Mouse (Mus musculus) midbrain, embryonic 10.5 days (tissue): ENCODE results near the gene Gm17622. TPM values are rescaled to one million over a fixed set of nuclear protein-coding genes. Genes with fewer than 3 reads are reported as not detected.

Experiments used
- DNase-seq: peaks from one replicate; pipeline ENCODE4 v3.0.0-alpha.2; 2017; ENCODE audit warnings: low spot score
- H3K27ac ChIP-seq: fragments of 300-500 bp; sonication (generic); replicated peaks from 2 replicates; pipeline ENCODE4 v1.5.1; 2016; ENCODE audit warnings: mild to moderate bottlenecking
- H3K27me3 ChIP-seq: fragments of 300-500 bp; sonication (generic); 2 replicates; pipeline ENCODE4 v1.6.1; 2016; ENCODE audit warnings: low read depth, mild to moderate bottlenecking; ENCODE audit not compliant: poor library complexity, severe bottlenecking
- H3K36me3 ChIP-seq: fragments of 300-500 bp; sonication (generic); 2 replicates; pipeline ENCODE4 v1.6.1; 2016; ENCODE audit warnings: mild to moderate bottlenecking, moderate library complexity
- H3K4me1 ChIP-seq: fragments of 300-500 bp; sonication (generic); 2 replicates; pipeline ENCODE4 v1.6.1; 2016
- H3K4me3 ChIP-seq: fragments of 300-500 bp; sonication (generic); 2 replicates; pipeline ENCODE4 v1.5.1; 2016; ENCODE audit warnings: mild to moderate bottlenecking, moderate library complexity
- H3K9me3 ChIP-seq: fragments of 300-500 bp; sonication (generic); replicated peaks from 2 replicates; pipeline ENCODE4 v1.6.1; 2016; ENCODE audit warnings: mild to moderate bottlenecking
- WGBS: fragments of 180-500 bp; shearing (Covaris S2); methylation state at CpG from one replicate; pipeline ENCODE4 v1.1.7; 2016; 5-methylcytosine and 5-hydroxymethylcytosine counted together
- polyA plus RNA-seq: library from polyadenylated mRNA; unstranded; fragments of >200 nt; fragmentation: Nextera tagmentation; extraction: Ambion mirVana; gene quantifications from 2 replicates; pipeline ENCODE4 v1.2.1, GENCODE M21; 2016

Gm17622 gene
- polyA plus RNA-seq, 1 experiment from 2014 or later: not detected

DNA sequence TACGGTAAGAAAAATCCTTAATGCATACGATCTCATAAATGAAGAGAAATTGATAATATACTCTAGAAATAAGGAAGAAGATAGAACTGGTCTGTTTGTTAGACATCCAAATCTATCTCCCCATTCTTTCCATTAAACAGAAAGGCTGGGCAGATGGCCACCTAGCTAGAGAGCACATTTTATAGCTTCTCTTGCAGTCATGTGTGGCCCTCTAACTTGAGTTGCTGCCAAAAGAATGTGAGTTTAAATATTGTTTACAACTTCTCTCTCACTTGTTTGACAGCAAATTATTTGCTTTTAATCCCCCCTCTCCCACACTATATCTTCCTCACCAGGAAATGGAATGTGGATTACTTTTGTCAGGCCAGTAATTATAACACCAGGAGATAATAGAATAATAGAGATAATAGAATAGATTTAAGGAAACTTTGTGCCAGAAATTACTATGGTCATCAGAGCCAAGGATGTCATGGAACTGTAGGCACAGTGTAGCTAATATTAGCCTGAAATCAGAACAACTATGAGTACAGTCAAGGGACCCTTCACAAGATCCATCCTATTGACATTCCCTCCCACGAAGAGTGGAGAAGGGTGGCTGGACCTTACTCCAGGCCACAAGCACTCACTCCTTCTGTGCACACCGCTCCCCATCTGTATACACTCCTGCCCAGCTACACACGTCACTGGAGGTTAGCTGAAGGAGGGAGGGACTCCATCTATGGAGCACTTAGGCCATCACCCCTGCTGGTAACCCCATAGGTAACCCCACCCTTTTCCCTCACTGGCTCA lies 23.8 kb downstream of the Gm17622 start:
- H3K4me1 ChIP-seq: no peaks in the 10 kb centered on the region
- DNase-seq: no peak
- H3K27ac ChIP-seq: no peak overlapping the region
- H3K27me3 ChIP-seq: no peaks in the 10 kb centered on the region
- H3K36me3 ChIP-seq: 0 out of 2 replicates have a peak, but pooled peaks cover 9% of the 10 kb centered on the region
- no peak overlapping the region for H3K4me3 ChIP-seq
- WGBS: 85% methylated on average over 5 of the region's 5 CpGs
- no peaks in the 10 kb centered on the region for H3K9me3 ChIP-seq

GRCm38 (mm10) chr13:96516249-96516648 lies 25.7 kb downstream of the Gm17622 start:
- no peak overlapping the region for H3K27ac ChIP-seq
- H3K4me3 ChIP-seq: no peak overlapping the region
- 0 out of 2 replicates have a peak, but pooled peaks cover 9% of the 10 kb centered on the region for H3K36me3 ChIP-seq
- no peaks in the 10 kb centered on the region for H3K4me1 ChIP-seq
- no peak for DNase-seq
- 97% methylated on average over 9 of the region's 9 CpGs for WGBS
- H3K9me3 ChIP-seq: no peaks in the 10 kb centered on the region
- H3K27me3 ChIP-seq: no peaks in the 10 kb centered on the region

DNA sequence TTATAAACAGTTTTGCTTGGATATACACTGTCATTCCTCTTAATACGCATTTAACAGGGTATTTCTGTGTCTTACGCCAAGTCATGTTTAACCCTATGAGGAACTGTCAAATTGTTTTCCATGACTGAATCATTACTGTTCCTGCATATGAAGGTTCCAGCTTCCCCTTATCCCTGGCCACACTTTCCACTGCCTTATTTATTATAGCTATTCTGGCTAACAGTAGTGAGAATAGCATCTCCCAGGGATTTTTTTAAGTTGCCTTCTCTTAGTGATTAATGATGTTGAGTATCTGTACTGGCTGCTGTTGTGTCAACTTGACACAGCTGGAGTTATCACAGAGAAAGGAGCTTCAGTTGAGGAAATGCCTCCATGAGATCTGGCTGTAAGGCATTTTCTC lies 26.8 kb downstream of the Gm17622 start:
- WGBS: 98% methylated on average over 2 of the region's 2 CpGs
- no peaks in the 10 kb centered on the region for H3K4me1 ChIP-seq
- no peak for DNase-seq
- H3K27ac ChIP-seq: no peak overlapping the region
- H3K4me3 ChIP-seq: no peak overlapping the region
- H3K9me3 ChIP-seq: no peaks in the 10 kb centered on the region
- no peaks in the 10 kb centered on the region for H3K27me3 ChIP-seq
- 0 out of 2 replicates have a peak, but pooled peaks cover 9% of the 10 kb centered on the region for H3K36me3 ChIP-seq

- Histone ChIP-seq H3K36me3 (0 out of 2 replicates have a peak, but pooled peaks cover 2% of the 10 kb centered on the region), H3K27me3 (no peaks in the 10 kb centered on the region), H3K4me1 (no peaks in the 10 kb centered on the region), H3K4me3 (no peak overlapping the region), H3K9me3 (no peaks in the 10 kb centered on the region), H3K27ac (no peak overlapping the region)
- 91% methylated on average over 3 of the region's 3 CpGs for WGBS
- DNase-seq: no peak
These were observed 30.8 kb downstream of the Gm17622 start for GRCm38 (mm10) chr13:96521294-96521693.

DNA sequence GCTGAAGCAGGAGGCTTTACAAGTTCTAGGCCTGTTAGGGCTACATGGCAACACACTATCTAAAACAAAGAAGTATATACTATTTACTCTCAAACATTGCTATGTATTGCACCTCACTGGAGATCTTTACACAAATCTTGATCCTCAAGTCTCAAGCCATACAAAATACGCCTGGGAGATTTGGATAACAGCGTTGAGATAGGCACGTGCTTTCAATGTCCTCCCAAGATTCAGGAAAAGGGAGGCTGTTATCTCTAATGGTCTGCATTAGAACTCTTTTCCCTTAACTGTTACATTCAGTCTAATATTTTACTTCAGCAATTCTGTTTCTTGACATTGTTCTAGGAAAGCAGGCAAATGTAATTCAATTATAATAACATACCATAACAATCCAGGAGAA lies 36.5 kb downstream of the Gm17622 start:
- no peak overlapping the region for H3K4me3 ChIP-seq
- no peak for DNase-seq
- H3K4me1 ChIP-seq: no peaks in the 10 kb centered on the region
- 97% methylated on average over 3 of the region's 3 CpGs for WGBS
- H3K27ac ChIP-seq: no peak overlapping the region
- H3K9me3 ChIP-seq: no peaks in the 10 kb centered on the region
- peaks cover 9% of the 10 kb centered on the region for H3K36me3 ChIP-seq
- H3K27me3 ChIP-seq: no peaks in the 10 kb centered on the region

GRCm38 (mm10) chr13:96527856-96528255 lies 37.3 kb downstream of the Gm17622 start:
- DNase-seq: no peak
- H3K4me1 ChIP-seq: peaks cover 3% of the 10 kb centered on the region; the same call in 1 of the 2 replicates
- H3K36me3 ChIP-seq: peaks cover 9% of the 10 kb centered on the region
- WGBS: 91% methylated on average over 11 of the region's 11 CpGs
- no peaks in the 10 kb centered on the region for H3K9me3 ChIP-seq
- H3K27ac ChIP-seq: no peak overlapping the region
- no peak overlapping the region for H3K4me3 ChIP-seq
- no peaks in the 10 kb centered on the region for H3K27me3 ChIP-seq

DNA sequence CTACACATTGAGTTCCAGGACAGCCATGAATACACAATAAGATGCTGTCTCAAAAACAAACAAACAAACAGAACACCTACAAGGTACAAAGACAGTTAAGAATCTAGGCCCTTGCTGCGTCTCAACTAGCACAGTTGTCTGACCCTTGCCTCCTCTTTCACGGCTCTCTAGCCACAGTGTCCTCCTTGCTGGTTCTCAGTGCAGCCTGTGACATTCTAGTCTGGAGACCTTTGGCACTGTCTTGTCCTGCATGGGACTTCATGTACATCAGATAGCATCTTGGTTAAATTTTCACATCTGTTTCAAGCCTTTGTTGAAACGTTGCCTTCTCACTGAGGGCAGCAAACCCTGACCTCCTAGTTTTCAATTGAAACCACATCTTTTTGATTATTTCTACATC lies 38.2 kb downstream of the Gm17622 start:
- no peak overlapping the region for H3K4me3 ChIP-seq
- no peak overlapping the region for H3K27ac ChIP-seq
- no peaks in the 10 kb centered on the region for H3K27me3 ChIP-seq
- H3K4me1 ChIP-seq: peaks cover 12% of the 10 kb centered on the region
- H3K9me3 ChIP-seq: no peaks in the 10 kb centered on the region
- H3K36me3 ChIP-seq: peaks cover 9% of the 10 kb centered on the region
- WGBS: 89% methylated on average over 3 of the region's 3 CpGs
- DNase-seq: no peak

DNA sequence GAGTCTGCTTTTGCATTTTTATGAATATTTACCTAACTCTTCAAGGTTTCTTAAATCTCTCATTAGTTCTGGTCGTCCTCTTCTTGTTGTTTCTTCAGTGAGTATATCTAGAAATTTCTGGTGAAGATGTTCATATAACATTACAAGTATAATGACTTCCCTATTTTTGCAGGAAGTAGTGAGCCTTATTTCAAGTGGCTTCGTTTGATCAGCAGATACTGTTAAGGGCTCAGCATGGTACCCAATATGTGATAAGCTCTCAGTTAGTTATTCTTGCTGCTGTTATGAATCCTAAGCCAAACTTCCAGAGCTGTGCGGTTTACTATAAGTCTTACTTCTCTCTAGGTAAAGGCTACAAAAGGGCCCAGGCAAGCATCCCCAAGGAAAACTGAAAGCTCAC lies 39.0 kb downstream of the Gm17622 start:
- no peaks in the 10 kb centered on the region for H3K27me3 ChIP-seq
- no peak overlapping the region for H3K27ac ChIP-seq
- H3K9me3 ChIP-seq: no peaks in the 10 kb centered on the region
- no peak for DNase-seq
- no peak overlapping the region for H3K4me3 ChIP-seq
- 92% methylated on average over 3 of the region's 3 CpGs for WGBS
- H3K36me3 ChIP-seq: peaks cover 9% of the 10 kb centered on the region
- H3K4me1 ChIP-seq: peaks cover 12% of the 10 kb centered on the region

- no peak overlapping the region for H3K4me3 ChIP-seq
- peaks cover 9% of the 10 kb centered on the region for H3K36me3 ChIP-seq
- DNase-seq: no peak
- peaks cover 12% of the 10 kb centered on the region for H3K4me1 ChIP-seq
- H3K27ac ChIP-seq: no peak overlapping the region
- no peaks in the 10 kb centered on the region for H3K9me3 ChIP-seq
- 95% methylated on average over 9 of the region's 9 CpGs for WGBS
- H3K27me3 ChIP-seq: no peaks in the 10 kb centered on the region
These were observed 39.5 kb downstream of the Gm17622 start for GRCm38 (mm10) chr13:96530064-96530463.

GRCm38 (mm10) chr13:96532176-96532575 lies 41.6 kb downstream of the Gm17622 start:
- 90% methylated on average over 6 of the region's 6 CpGs for WGBS
- peaks cover 9% of the 10 kb centered on the region for H3K36me3 ChIP-seq
- H3K27ac ChIP-seq: no peak overlapping the region

DNA sequence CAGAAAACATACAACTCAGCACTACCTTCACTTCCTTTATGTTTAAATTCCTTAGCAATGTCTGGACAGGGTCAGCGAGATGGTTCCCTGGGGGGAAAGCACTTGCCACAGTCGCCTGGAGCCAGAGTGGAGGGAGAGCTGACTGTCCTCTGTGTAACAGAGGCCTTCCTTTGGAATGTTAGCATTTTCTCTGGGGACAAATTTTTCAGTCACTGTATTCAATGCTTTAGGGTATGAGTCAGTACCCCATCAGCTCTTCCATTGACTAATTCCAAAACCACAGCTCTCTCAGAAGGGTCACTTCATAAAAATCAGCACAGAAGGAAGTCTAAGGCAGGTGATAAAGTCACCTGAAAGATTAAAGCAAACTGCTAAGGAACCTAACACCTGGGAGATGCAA lies 43.2 kb downstream of the Gm17622 start:
- peaks cover 12% of the 10 kb centered on the region for H3K4me1 ChIP-seq
- H3K9me3 ChIP-seq: no peaks in the 10 kb centered on the region
- H3K27me3 ChIP-seq: no peaks in the 10 kb centered on the region
- no peak overlapping the region for H3K27ac ChIP-seq
- no peak for DNase-seq
- peaks cover 7% of the 10 kb centered on the region for H3K36me3 ChIP-seq
- no peak overlapping the region for H3K4me3 ChIP-seq
- 53% methylated on average over 2 of the region's 2 CpGs for WGBS

More at GRCm38 (mm10) chr13:96532176-96532575, 41.6 kb downstream of the Gm17622 start:
- H3K4me1 ChIP-seq: peaks cover 12% of the 10 kb centered on the region
- no peak overlapping the region for H3K4me3 ChIP-seq
- no peaks in the 10 kb centered on the region for H3K27me3 ChIP-seq
- H3K9me3 ChIP-seq: no peaks in the 10 kb centered on the region
- no peak for DNase-seq

DNA sequence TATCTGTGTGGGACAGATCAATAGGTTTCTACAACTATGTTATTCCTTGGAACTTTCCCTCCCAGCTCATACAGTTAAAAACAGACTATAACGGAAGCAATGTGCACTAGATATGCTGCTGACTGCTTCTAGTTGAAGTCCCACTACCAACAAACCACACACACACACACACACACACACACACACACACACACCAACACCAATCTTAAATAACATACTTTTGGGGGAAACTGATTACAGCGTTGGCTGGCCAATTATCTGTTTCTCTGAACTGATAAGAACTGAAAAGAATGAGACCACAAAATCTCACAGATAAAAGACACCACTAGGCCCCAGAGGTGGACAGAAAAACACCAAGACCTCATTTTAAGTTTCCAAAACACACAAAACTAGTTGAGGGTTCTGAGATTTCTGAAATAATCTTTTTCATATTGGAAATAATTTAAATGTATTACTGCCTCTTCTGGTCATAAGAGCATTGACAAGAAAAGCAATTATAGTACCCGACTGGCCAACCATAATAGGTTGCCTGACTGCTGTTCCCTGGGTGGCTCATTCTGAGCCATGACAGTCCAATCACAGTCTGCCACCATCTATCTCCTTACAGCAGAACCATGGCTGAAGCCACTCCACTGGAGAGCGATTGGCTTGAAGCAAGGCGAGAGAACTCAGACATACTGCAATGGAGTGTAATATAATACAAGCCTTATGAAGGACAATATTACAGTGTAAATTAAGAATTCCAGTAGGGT lies 46.5 kb downstream of the Gm17622 start:
- Histone ChIP-seq H3K9me3 (no peaks in the 10 kb centered on the region), H3K27me3 (no peaks in the 10 kb centered on the region), H3K36me3 (no peaks in the 10 kb centered on the region), H3K27ac (no peak overlapping the region), H3K4me1 (peaks cover 22% of the 10 kb centered on the region), H3K4me3 (no peak overlapping the region)
- no peak for DNase-seq
- 86% methylated on average over 5 of the region's 5 CpGs for WGBS

- Histone ChIP-seq H3K9me3 (no peaks in the 10 kb centered on the region), H3K4me3 (no peak overlapping the region), H3K4me1 (peaks cover 17% of the 10 kb centered on the region), H3K27ac (no peak overlapping the region), H3K27me3 (no peaks in the 10 kb centered on the region), H3K36me3 (no peaks in the 10 kb centered on the region)
- 82% methylated on average over 3 of the region's 3 CpGs for whole genome bisulfite sequencing
- no peak for DNase-seq
These were observed 47.6 kb downstream of the Gm17622 start for GRCm38 (mm10) chr13:96538103-96538502.
